Comparison of ENCODE assay signal across 10 mouse cellular contexts in genomic region chr6:71149534-71149933, GRCm38 (mm10). TPM values are rescaled to one million over a fixed set of nuclear protein-coding genes. Genes with fewer than 3 reads are reported as not detected.
DNase-seq lines count a peak whose midpoint lies in the region; ATAC-seq and TF ChIP-seq lines count a peak whose summit lies in the region.
"Had no signal": no experiment of that assay in that cellular context is flagged by ENCODE, and none has a peak within 500 bp of the region (broad histone marks: within the 10 kb centered on the region; RNA-seq: fewer than 3 reads in every experiment).

No protein-coding gene starts in this region.

- no peak for TF ChIP-seq EP300 in liver, postnatal 0 days (IDR thresholded peaks at IDR 0.05; ENCODE audit: low read depth)

- peak; percentile 86 for TF ChIP-seq CTCF in liver, postnatal 0 days (IDR thresholded peaks at IDR 0.05; ENCODE audit: low read depth)

- H3K4me3 ChIP-seq in forebrain, embryonic 14.5 days (ENCODE audit: low read depth, low read length): no peak overlapping the region
- no peak overlapping the region for H3K4me3 ChIP-seq in intestine, embryonic 16.5 days (ENCODE audit: low read length)
- H3K4me3 ChIP-seq in liver, postnatal 0 days (ENCODE audit: low read depth, low read length): no peak overlapping the region
- H3K4me3 ChIP-seq in neural tube, embryonic 14.5 days (ENCODE audit: low read depth, low read length): no peak overlapping the region
- H3K4me3 ChIP-seq: erythroblast, embryonic 14.5 days had no signal

- H3K4me1 ChIP-seq in forebrain, embryonic 14.5 days (ENCODE audit: control insufficient read depth, insufficient read depth, low read length): no peaks in the 10 kb centered on the region
- H3K4me1 ChIP-seq in intestine, embryonic 16.5 days (ENCODE audit: control insufficient read depth, insufficient read depth, low read length): peaks cover 4% of the 10 kb centered on the region; the same call in 1 of the 2 replicates
- peaks cover 9% of the 10 kb centered on the region; the same call in 1 of the 2 replicates for H3K4me1 ChIP-seq in liver, postnatal 0 days (ENCODE audit: insufficient read depth)
- no peaks in the 10 kb centered on the region for H3K4me1 ChIP-seq in neural tube, embryonic 14.5 days (ENCODE audit: control insufficient read depth, insufficient read depth, low read length)

- H3K9ac ChIP-seq in forebrain, embryonic 14.5 days (ENCODE audit: low read length): no peak overlapping the region
- no peak overlapping the region for H3K9ac ChIP-seq in intestine, embryonic 16.5 days (ENCODE audit: low read depth, low read length)
- no peak overlapping the region for H3K9ac ChIP-seq in liver, postnatal 0 days (replicated peaks)
- no peak overlapping the region for H3K9ac ChIP-seq in neural tube, embryonic 14.5 days (replicated peaks; ENCODE audit: low read depth, low read length)

- no peaks in the 10 kb centered on the region for H3K36me3 ChIP-seq in forebrain, embryonic 14.5 days (ENCODE audit: control insufficient read depth, insufficient read depth, low read length)
- H3K36me3 ChIP-seq in intestine, embryonic 16.5 days (ENCODE audit: control insufficient read depth, insufficient read depth, low read length): no peaks in the 10 kb centered on the region
- no peaks in the 10 kb centered on the region for H3K36me3 ChIP-seq in liver, postnatal 0 days (replicated peaks; ENCODE audit: insufficient read depth, low read length)
- no peaks in the 10 kb centered on the region for H3K36me3 ChIP-seq in neural tube, embryonic 14.5 days (ENCODE audit: control insufficient read depth, insufficient read depth, low read length)

- 13% methylated on average over 5 of the region's 5 CpGs for WGBS in forebrain, embryonic 14.5 days
- 13% methylated on average over 5 of the region's 5 CpGs for WGBS in intestine, embryonic 16.5 days
- WGBS in liver, postnatal 0 days (ENCODE audit: insufficient replicate concordance): 13% methylated on average over 5 of the region's 5 CpGs
- WGBS in neural tube, embryonic 14.5 days: 20% methylated on average over 5 of the region's 5 CpGs

- peak; percentile 48; the same call in 1 of the 2 replicates for ATAC-seq in forebrain, embryonic 14.5 days
- peak; percentile 14; the same call in 1 of the 2 replicates for ATAC-seq in intestine, embryonic 16.5 days
- peak; percentile 71 for ATAC-seq in liver, postnatal 0 days
- peak; percentile 73; the same call in 1 of the 2 replicates for ATAC-seq in neural tube, embryonic 14.5 days (ENCODE audit: low read depth)

- no peak overlapping the region for H3K4me2 ChIP-seq in forebrain, embryonic 14.5 days (ENCODE audit: low read length)
- no peak overlapping the region for H3K4me2 ChIP-seq in intestine, embryonic 16.5 days (ENCODE audit: low read depth, low read length)
- H3K4me2 ChIP-seq in liver, postnatal 0 days (ENCODE audit: low read depth, low read length): no peak overlapping the region
- no peak overlapping the region for H3K4me2 ChIP-seq in neural tube, embryonic 14.5 days (ENCODE audit: low read depth, low read length)

- H3K9me3 ChIP-seq in forebrain, embryonic 14.5 days (replicated peaks; ENCODE audit: control insufficient read depth, low read length): no peaks in the 10 kb centered on the region
- no peaks in the 10 kb centered on the region for H3K9me3 ChIP-seq in intestine, embryonic 16.5 days (ENCODE audit: control insufficient read depth, low read length)
- H3K9me3 ChIP-seq in liver, postnatal 0 days (ENCODE audit: low read length): no peaks in the 10 kb centered on the region
- H3K9me3 ChIP-seq in neural tube, embryonic 14.5 days (ENCODE audit: control insufficient read depth, low read length): no peaks in the 10 kb centered on the region

- DNase-seq in urinary bladder, postnatal 25 days (ENCODE audit: low spot score): peak; percentile 14
- no peak for DNase-seq in urinary bladder, postnatal 4 days (ENCODE audit: low spot score in 2 of 2)
- peak; percentile 23 for DNase-seq in c-Kit-positive CD71-positive TER-119-positive erythroid progenitor cells, embryonic 14.5 days (ENCODE audit: low spot score)
- peak; percentile 49 for DNase-seq in forebrain, embryonic 14.5 days (ENCODE audit: low spot score)
- peak; percentile 60 for DNase-seq in liver, postnatal 0 days
- DNase-seq in yolk sac, embryonic 10.5 days (ENCODE audit: low spot score): peak; percentile 67

- H3K27ac ChIP-seq in forebrain, embryonic 14.5 days (ENCODE audit: low read depth, low read length): no peak overlapping the region
- no peak overlapping the region for H3K27ac ChIP-seq in intestine, embryonic 16.5 days (ENCODE audit: low read length)
- no peak overlapping the region for H3K27ac ChIP-seq in liver, postnatal 0 days (ENCODE audit: low read depth)
- no peak overlapping the region for H3K27ac ChIP-seq in neural tube, embryonic 14.5 days (ENCODE audit: low read depth, low read length)
- H3K27ac ChIP-seq: macrophage had no signal

- no peaks in the 10 kb centered on the region for H3K27me3 ChIP-seq in forebrain, embryonic 14.5 days (replicated peaks; ENCODE audit: control insufficient read depth, insufficient read depth, low read length)
- no peaks in the 10 kb centered on the region for H3K27me3 ChIP-seq in intestine, embryonic 16.5 days (replicated peaks; ENCODE audit: control insufficient read depth, insufficient read depth, low read length)
- no peaks in the 10 kb centered on the region for H3K27me3 ChIP-seq in liver, postnatal 0 days (ENCODE audit: insufficient read depth, low read length)
- H3K27me3 ChIP-seq in neural tube, embryonic 14.5 days (ENCODE audit: control insufficient read depth, insufficient read depth, low read length): no peaks in the 10 kb centered on the region

RNA-seq across cellular contexts. Expression of gene Thnsl2, which starts 5.3 kb away (rescaled TPM):
- 3.8 and 4.4 TPM in 2 replicates for polyA plus RNA-seq in forebrain, embryonic 14.5 days (2014; fragmentation: Nextera tagmentation; extraction: Ambion mirVana)
- 83.8 and 95.1 TPM in 2 replicates for polyA plus RNA-seq in intestine, embryonic 16.5 days (2015; fragmentation: Nextera tagmentation; extraction: Ambion mirVana)
- polyA plus RNA-seq in liver, postnatal 0 days (2015; fragmentation: Nextera tagmentation; extraction: Ambion mirVana): 35.4 and 35.8 TPM in 2 replicates
- polyA plus RNA-seq in neural tube, embryonic 14.5 days (2014; fragmentation: Nextera tagmentation; extraction: Ambion mirVana): 4.6 and 5.4 TPM in 2 replicates
- polyA plus RNA-seq: erythroblast, embryonic 14.5 days had no signal

RNA-seq across cellular contexts. Expression of gene Fabp1, which starts 50.1 kb away (rescaled TPM):
- polyA plus RNA-seq in forebrain, embryonic 14.5 days (2014; fragmentation: Nextera tagmentation; extraction: Ambion mirVana): not detected in 2 replicates
- polyA plus RNA-seq in intestine, embryonic 16.5 days (2015; fragmentation: Nextera tagmentation; extraction: Ambion mirVana): 4,478 and 6,129 TPM in 2 replicates
- polyA plus RNA-seq in liver, postnatal 0 days (2015; fragmentation: Nextera tagmentation; extraction: Ambion mirVana): 6,645 and 7,607 TPM in 2 replicates
- not detected in 2 replicates for polyA plus RNA-seq in neural tube, embryonic 14.5 days (2014; fragmentation: Nextera tagmentation; extraction: Ambion mirVana)
- polyA plus RNA-seq: macrophage had no signal

Comparison
In these comparisons a context has a peak if more than half of its experiments do, and no peak if none do; other contexts are left out.
1. DNase-seq: peak in urinary bladder, postnatal 25 days (single experiment), c-Kit-positive CD71-positive TER-119-positive erythroid progenitor cells, embryonic 14.5 days (single experiment), forebrain, embryonic 14.5 days (single experiment), liver, postnatal 0 days (single experiment) and yolk sac, embryonic 10.5 days (single experiment); none in urinary bladder, postnatal 4 days (0 of 2).
2. ATAC-seq: peak in every context shown above with its lines; median percentile 73 in neural tube, embryonic 14.5 days; 71 in liver, postnatal 0 days; 48 in forebrain, embryonic 14.5 days; 14 in intestine, embryonic 16.5 days.
3. RNA of gene Fabp1, which starts 50.1 kb away (polyA plus RNA-seq): 6,645 to 7,607 TPM in liver, postnatal 0 days and 4,478 to 6,129 TPM in intestine, embryonic 16.5 days; not detected in neural tube, embryonic 14.5 days and not detected in forebrain, embryonic 14.5 days; every median in the first group is over 1,000 times any median in the second.